Mouse (Mus musculus): ENCODE results near the gene Med12l. TPM values are rescaled to one million over a fixed set of nuclear protein-coding genes. Genes with fewer than 3 reads are reported as not detected.
"Not testable (repeated sequence)": the region's sequence is repeated elsewhere in the genome, so short reads cannot be mapped to it uniquely, and the experiment has no call there.

Gene Med12l
- total and polyA plus RNA-seq, 2 experiments: 1.4 TPM

GRCm38 (mm10) chr3:59111944-59112343 lies 106.3 kb downstream of the Med12l start:
- peaks cover 2% of the 10 kb centered on the region; the same call in 1 of the 2 replicates for H3K4me1 ChIP-seq (ENCODE audit: control insufficient read depth, insufficient read depth, low read length)
- H3K9ac ChIP-seq (ENCODE audit: low read depth, low read length): no peak overlapping the region
- H3K4me3 ChIP-seq (ENCODE audit: insufficient read depth, low read depth, low read length): no peak overlapping the region
- DNase-seq (ENCODE audit: extremely low read depth, low read depth, low spot score): no peak
- 82% methylated on average over 3 of the region's 3 CpGs for WGBS
- no peaks in the 10 kb centered on the region for H3K36me3 ChIP-seq (ENCODE audit: control insufficient read depth, insufficient read depth, low read length)
- no peaks in the 10 kb centered on the region for H3K79me2 ChIP-seq (ENCODE audit: control insufficient read depth, insufficient read depth, low read length)
- no peak overlapping the region for H3K27ac ChIP-seq (replicated peaks; ENCODE audit: insufficient read depth, low read depth, low read length)
- no peak for TF ChIP-seq POLR2A (IDR thresholded peaks at IDR 0.05; ENCODE audit: extremely low read depth, insufficient read depth, low read length)
- TF ChIP-seq CTCF (IDR thresholded peaks at IDR 0.05; ENCODE audit: low read depth, low read length): no peak
- H3K27me3 ChIP-seq (ENCODE audit: control insufficient read depth, insufficient read depth, low read length): no peaks in the 10 kb centered on the region

GRCm38 (mm10) chr3:59113291-59113690 lies 107.7 kb downstream of the Med12l start:
- H3K4me1 ChIP-seq (ENCODE audit: control insufficient read depth, insufficient read depth, low read length); H3K27ac ChIP-seq (replicated peaks; ENCODE audit: insufficient read depth, low read depth, low read length); DNase-seq (ENCODE audit: extremely low read depth, low read depth, low spot score): not testable (repeated sequence)

GRCm38 (mm10) chr3:59113973-59114517 lies 108.4 kb downstream of the Med12l start:
- H3K79me2 ChIP-seq (ENCODE audit: control insufficient read depth, insufficient read depth, low read length): no peaks in the 10 kb centered on the region
- TF ChIP-seq POLR2A (IDR thresholded peaks at IDR 0.05; ENCODE audit: extremely low read depth, insufficient read depth, low read length) (no peak), CTCF (IDR thresholded peaks at IDR 0.05; ENCODE audit: low read depth, low read length) (no peak)
- no peak overlapping the region for H3K9ac ChIP-seq (ENCODE audit: low read depth, low read length)
- peak overlapping the region; percentile 10; the same call in 1 of the 2 replicates for H3K27ac ChIP-seq (replicated peaks; ENCODE audit: insufficient read depth, low read depth, low read length)
- 58% methylated on average over 8 of the region's 8 CpGs for WGBS
- DNase-seq (ENCODE audit: extremely low read depth, low read depth, low spot score): no peak
- H3K4me1 ChIP-seq (ENCODE audit: control insufficient read depth, insufficient read depth, low read length): peaks cover 2% of the 10 kb centered on the region; the same call in 1 of the 2 replicates
- H3K27me3 ChIP-seq (ENCODE audit: control insufficient read depth, insufficient read depth, low read length): no peaks in the 10 kb centered on the region
- no peaks in the 10 kb centered on the region for H3K36me3 ChIP-seq (ENCODE audit: control insufficient read depth, insufficient read depth, low read length)
- H3K4me3 ChIP-seq (ENCODE audit: insufficient read depth, low read depth, low read length): no peak overlapping the region

More at GRCm38 (mm10) chr3:59113291-59113690, 107.7 kb downstream of the Med12l start:
- not testable (repeated sequence) for H3K79me2 ChIP-seq (ENCODE audit: control insufficient read depth, insufficient read depth, low read length); H3K9ac ChIP-seq (ENCODE audit: low read depth, low read length); H3K27me3 ChIP-seq (ENCODE audit: control insufficient read depth, insufficient read depth, low read length); H3K4me3 ChIP-seq (ENCODE audit: insufficient read depth, low read depth, low read length); H3K36me3 ChIP-seq (ENCODE audit: control insufficient read depth, insufficient read depth, low read length)
- 94% methylated on average over 4 of the region's 4 CpGs for WGBS

- TF ChIP-seq CTCF (IDR thresholded peaks at IDR 0.05; ENCODE audit: low read depth, low read length): no peak
- no peak for TF ChIP-seq POLR2A (IDR thresholded peaks at IDR 0.05; ENCODE audit: extremely low read depth, insufficient read depth, low read length)
- Histone ChIP-seq H3K79me2 (ENCODE audit: control insufficient read depth, insufficient read depth, low read length) (no peaks in the 10 kb centered on the region), H3K27ac (replicated peaks; ENCODE audit: insufficient read depth, low read depth, low read length) (no peak overlapping the region), H3K36me3 (ENCODE audit: control insufficient read depth, insufficient read depth, low read length) (no peaks in the 10 kb centered on the region), H3K27me3 (ENCODE audit: control insufficient read depth, insufficient read depth, low read length) (no peaks in the 10 kb centered on the region), H3K4me1 (ENCODE audit: control insufficient read depth, insufficient read depth, low read length) (no peaks in the 10 kb centered on the region; the same call in 1 of the 2 replicates), H3K4me3 (ENCODE audit: insufficient read depth, low read depth, low read length) (no peak overlapping the region), H3K9ac (ENCODE audit: low read depth, low read length) (no peak overlapping the region)
- no peak for DNase-seq (ENCODE audit: extremely low read depth, low read depth, low spot score)
- 68% methylated on average over 7 of the region's 7 CpGs for WGBS
Measured at GRCm38 (mm10) chr3:59121067-59121730, 115.6 kb downstream of the Med12l start.

GRCm38 (mm10) chr3:59121780-59122449 lies 116.3 kb downstream of the Med12l start:
- H3K27ac ChIP-seq (replicated peaks; ENCODE audit: insufficient read depth, low read depth, low read length): no peak overlapping the region
- H3K4me3 ChIP-seq (ENCODE audit: insufficient read depth, low read depth, low read length): no peak overlapping the region
- no peaks in the 10 kb centered on the region for H3K27me3 ChIP-seq (ENCODE audit: control insufficient read depth, insufficient read depth, low read length)
- H3K4me1 ChIP-seq (ENCODE audit: control insufficient read depth, insufficient read depth, low read length): no peaks in the 10 kb centered on the region; the same call in 1 of the 2 replicates
- no peak overlapping the region for H3K9ac ChIP-seq (ENCODE audit: low read depth, low read length)
- TF ChIP-seq POLR2A (IDR thresholded peaks at IDR 0.05; ENCODE audit: extremely low read depth, insufficient read depth, low read length) (no peak), CTCF (IDR thresholded peaks at IDR 0.05; ENCODE audit: low read depth, low read length) (no peak)
- H3K79me2 ChIP-seq (ENCODE audit: control insufficient read depth, insufficient read depth, low read length): no peaks in the 10 kb centered on the region
- DNase-seq (ENCODE audit: extremely low read depth, low read depth, low spot score): no peak
- 78% methylated on average over 7 of the region's 7 CpGs for WGBS
- no peaks in the 10 kb centered on the region for H3K36me3 ChIP-seq (ENCODE audit: control insufficient read depth, insufficient read depth, low read length)

- H3K27ac ChIP-seq (replicated peaks; ENCODE audit: insufficient read depth, low read depth, low read length): no peak overlapping the region
- no peak overlapping the region for H3K9ac ChIP-seq (ENCODE audit: low read depth, low read length)
- WGBS: 79% methylated on average over 5 of the region's 5 CpGs
- no peak for DNase-seq (ENCODE audit: extremely low read depth, low read depth, low spot score)
- no peak overlapping the region for H3K4me3 ChIP-seq (ENCODE audit: insufficient read depth, low read depth, low read length)
- H3K4me1 ChIP-seq (ENCODE audit: control insufficient read depth, insufficient read depth, low read length): no peaks in the 10 kb centered on the region; the same call in 1 of the 2 replicates
- no peaks in the 10 kb centered on the region for H3K27me3 ChIP-seq (ENCODE audit: control insufficient read depth, insufficient read depth, low read length)
- TF ChIP-seq POLR2A (IDR thresholded peaks at IDR 0.05; ENCODE audit: extremely low read depth, insufficient read depth, low read length) (no peak), CTCF (IDR thresholded peaks at IDR 0.05; ENCODE audit: low read depth, low read length) (no peak)
- H3K79me2 ChIP-seq (ENCODE audit: control insufficient read depth, insufficient read depth, low read length): no peaks in the 10 kb centered on the region
- H3K36me3 ChIP-seq (ENCODE audit: control insufficient read depth, insufficient read depth, low read length): no peaks in the 10 kb centered on the region
Measured at GRCm38 (mm10) chr3:59125022-59125421, 119.4 kb downstream of the Med12l start.

Data from liver, adult 2 months (tissue).